Mouse (Mus musculus): ENCODE data around the gene Sco2. TPM values are rescaled to one million over a fixed set of nuclear protein-coding genes. Genes with fewer than 3 reads are reported as not detected.

Sco2 gene
- polyA plus RNA-seq, 1 experiment from 2014 or later, result 9.2 TPM

- DNase-seq (ENCODE audit: low spot score), result peak; percentile 91
These were observed 452 bp downstream of the Sco2 start for GRCm38 (mm10) chr15:89373027-89373761.

DNA sequence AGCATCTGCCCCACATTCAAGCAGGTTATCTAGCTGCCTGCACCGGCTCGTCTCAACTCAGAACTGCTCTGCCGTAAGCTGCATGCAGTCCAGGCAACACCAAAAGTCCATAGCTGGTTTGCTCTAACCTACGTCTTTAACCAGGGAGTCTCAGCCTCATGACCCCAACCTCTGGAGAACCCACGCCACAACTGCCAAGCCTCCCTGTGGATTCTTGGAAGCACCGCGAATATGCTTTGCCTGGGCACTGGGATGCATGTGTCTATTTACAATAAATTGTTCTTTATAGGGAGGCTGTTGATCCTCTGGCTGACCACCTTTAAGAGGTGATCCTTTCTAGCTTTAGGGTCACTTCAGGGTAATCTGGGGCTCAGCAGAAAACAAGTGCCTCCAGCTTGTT, 1.1 kb downstream of the Sco2 start:
- no peak for DNase-seq (ENCODE audit: low spot score)

GRCm38 (mm10) chr15:89372068-89372467, 1.6 kb downstream of the Sco2 start:
- no peak for DNase-seq (ENCODE audit: low spot score)

- no peak for DNase-seq (ENCODE audit: low spot score)
These were observed 8.5 kb downstream of the Sco2 start for GRCm38 (mm10) chr15:89365141-89365551.

- DNase-seq (ENCODE audit: low spot score), result no peak
These were observed 10.6 kb downstream of the Sco2 start for GRCm38 (mm10) chr15:89363051-89363450.

GRCm38 (mm10) chr15:89358784-89359183, 14.9 kb downstream of the Sco2 start:
- no peak for DNase-seq (ENCODE audit: low spot score)

GRCm38 (mm10) chr15:89356372-89356771, 17.3 kb downstream of the Sco2 start:
- peak; percentile 86 for DNase-seq (ENCODE audit: low spot score)

DNA sequence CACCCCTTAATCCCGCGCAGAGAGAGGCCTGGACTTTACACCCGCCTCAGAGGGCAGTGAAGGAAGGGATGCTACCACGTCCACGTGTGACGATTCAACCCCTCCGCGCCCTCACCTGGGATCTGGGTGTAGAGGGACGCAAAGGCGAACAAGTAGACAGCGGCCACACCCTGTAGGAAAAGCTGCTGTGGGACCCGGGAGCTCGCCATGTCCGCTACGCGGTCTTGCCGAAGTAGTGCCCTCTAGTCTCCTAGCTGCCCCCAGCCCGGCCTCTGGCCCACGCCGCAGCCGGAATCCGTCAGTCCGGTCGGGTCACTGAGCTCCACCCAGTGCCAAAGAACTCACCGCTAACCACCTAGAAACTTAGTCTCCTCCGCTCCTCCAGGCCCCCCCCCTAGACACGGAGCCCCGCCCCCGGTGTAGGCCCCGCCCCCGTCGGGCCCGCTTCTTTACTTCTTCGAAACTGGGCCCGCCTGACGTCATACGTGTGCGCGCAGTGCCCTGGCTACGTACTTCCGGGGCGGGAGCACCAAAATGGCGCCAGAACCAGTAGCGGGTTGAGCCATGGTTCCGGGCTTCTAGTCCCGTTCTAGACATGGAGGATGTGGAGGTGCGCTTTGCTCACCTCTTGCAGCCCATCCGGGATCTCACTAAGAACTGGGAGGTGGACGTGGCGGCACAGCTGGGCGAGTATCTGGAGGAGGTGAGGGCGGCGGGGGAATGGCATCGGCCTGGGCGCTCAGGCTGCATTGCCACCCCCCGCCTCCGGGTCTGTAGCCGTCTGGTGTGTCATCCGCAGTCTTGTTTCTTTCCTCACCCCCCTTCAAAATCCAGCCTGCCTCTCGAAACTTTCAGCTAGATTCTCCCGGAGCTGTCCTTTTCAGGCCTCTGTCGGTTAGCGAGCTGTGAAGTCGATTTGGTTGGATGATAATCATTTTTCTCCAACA, 18.1 kb downstream of the Sco2 start, which contains the start of the genes Lmf2 and Ncaph2:
Gene Lmf2 (minus strand): TSS at position 419 of the 947 bp plus-strand sequence.
Gene Ncaph2 (plus strand): TSS at position 479 of the 947 bp plus-strand sequence.
- DNase-seq (ENCODE audit: low spot score), result peak; percentile 98

- peak; percentile 14 for DNase-seq (ENCODE audit: low spot score)
These were observed 19.2 kb downstream of the Sco2 start for GRCm38 (mm10) chr15:89354455-89354854.

- DNase-seq (ENCODE audit: low spot score), result no peak
These were observed 19.8 kb downstream of the Sco2 start for GRCm38 (mm10) chr15:89353837-89354236.

DNA sequence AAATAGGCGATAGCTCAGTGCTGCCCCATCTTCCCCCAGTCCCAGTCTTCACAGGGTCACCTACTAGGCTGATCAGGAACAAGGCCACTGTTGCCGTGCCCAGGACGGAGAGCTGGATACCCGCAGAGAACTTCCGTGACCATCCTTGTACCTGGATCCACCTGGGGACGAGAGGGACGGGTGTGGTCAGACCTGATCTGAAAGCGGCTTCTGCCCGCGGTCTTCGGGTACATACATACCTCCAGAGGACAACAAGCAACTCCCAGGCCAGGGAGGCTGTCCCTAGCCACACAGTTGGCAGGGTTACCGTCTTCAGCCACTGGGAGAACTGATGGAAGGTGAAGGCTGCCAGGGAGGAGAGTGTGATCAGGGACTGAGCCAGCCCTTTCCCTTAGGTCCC, 20.9 kb downstream of the Sco2 start:
- DNase-seq (ENCODE audit: low spot score), result no peak

GRCm38 (mm10) chr15:89352054-89352453, 21.6 kb downstream of the Sco2 start:
- DNase-seq (ENCODE audit: low spot score), result no peak

DNA sequence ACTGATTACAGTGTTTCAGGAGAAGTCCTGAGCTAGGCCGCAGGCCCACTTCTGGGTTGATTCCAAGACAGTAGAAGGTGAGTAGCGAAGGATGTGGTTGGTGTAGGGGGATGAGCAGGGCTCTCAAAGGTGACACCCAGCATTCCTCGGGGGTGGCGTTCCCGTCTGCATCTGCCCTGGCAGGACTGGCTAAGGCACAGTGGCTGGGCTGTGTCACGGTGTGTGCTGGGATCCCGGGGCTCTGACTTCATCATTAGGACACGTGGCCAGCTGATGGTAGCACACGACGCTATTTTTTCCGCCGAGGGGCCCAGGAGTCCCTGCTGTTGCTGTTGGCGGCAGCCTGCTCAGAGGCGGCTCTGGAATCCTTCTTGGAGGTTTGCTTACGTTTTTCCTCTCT, 22.3 kb downstream of the Sco2 start:
- no peak for DNase-seq (ENCODE audit: low spot score)

- no peak for DNase-seq (ENCODE audit: low spot score)
These were observed 23.2 kb downstream of the Sco2 start for GRCm38 (mm10) chr15:89350447-89350846.

- DNase-seq (ENCODE audit: low spot score), result no peak
These were observed 30.3 kb downstream of the Sco2 start for GRCm38 (mm10) chr15:89343325-89343724.

GRCm38 (mm10) chr15:89341678-89342077, 32.0 kb downstream of the Sco2 start:
- DNase-seq (ENCODE audit: low spot score), result peak; percentile 26

DNA sequence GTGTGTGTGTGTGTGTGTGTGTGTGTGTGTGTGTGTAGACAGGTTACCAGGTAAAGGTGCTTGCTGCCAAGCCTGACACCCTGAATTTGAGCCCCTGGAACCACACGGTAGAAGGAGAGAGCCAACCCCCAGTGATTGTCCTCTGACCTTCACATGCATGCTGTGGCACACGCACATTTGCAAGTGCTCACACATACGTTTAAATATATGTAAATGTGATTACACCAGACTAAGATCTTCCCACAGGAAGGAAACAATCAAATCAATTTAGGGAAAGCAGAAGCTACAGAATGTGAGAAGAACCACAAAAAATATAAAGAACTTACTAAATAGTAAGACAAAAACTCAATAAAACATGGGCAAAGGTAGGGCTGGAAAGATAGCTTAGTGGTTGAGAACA, 33.5 kb downstream of the Sco2 start:
- DNase-seq (ENCODE audit: low spot score), result no peak

DNA sequence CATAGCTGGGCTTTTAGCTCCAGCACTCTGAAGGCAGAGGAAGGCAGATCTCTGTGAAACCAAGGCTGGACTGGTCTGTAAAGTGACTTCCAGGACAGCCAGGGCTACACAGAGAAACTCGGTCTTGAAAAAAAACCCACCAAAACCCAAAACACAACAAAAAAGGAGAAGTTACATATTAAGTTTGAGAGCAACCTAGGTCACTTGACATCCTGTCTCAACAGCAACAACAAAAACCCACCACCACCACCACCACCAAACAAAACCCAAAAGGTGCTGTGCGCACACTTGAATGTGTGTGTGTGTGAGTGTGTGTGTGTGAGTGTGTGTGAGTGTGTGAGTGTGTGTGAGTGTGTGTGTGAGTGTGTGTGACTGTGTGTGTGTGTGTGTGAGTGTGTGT, 34.0 kb downstream of the Sco2 start:
- no peak for DNase-seq (ENCODE audit: low spot score)

GRCm38 (mm10) chr15:89336422-89336821, 37.2 kb downstream of the Sco2 start:
- no peak for DNase-seq (ENCODE audit: low spot score)

DNA sequence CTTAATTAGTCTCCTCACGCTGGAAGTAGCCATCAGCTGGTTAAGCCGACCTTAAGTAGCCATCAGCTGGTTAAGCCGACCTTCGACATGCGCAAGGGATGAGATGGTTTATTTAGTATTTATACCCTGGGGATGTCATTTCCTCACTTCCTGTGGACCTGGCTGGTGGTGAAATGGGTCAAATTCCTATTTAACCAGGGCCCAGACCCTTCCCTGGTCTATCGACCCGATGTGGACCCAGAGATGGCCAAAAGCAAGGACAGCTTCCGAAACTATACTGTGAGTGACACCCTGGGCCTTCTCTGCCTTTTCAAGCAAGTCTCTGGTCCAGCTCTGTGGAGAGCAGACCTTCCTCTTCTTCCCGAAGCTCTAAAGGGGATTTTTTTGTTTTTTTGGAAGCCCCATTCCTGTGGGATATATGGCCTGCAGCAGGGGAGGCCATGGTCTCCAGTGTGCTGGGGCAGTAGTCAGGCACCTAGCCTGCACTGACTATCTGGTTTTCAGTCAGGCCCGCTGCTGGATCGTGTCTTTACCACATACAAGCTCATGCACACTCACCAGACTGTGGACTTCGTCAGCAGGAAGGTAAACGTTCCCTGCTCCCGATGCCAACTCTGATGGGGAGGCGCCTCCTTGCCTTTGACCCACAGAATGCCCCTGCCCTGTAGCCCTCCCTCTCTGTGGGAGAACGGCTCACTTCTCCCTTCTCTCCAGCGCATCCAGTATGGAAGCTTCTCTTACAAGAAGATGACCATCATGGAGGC, 38.7 kb downstream of the Sco2 start:
- no peak for DNase-seq (ENCODE audit: low spot score)

DNA sequence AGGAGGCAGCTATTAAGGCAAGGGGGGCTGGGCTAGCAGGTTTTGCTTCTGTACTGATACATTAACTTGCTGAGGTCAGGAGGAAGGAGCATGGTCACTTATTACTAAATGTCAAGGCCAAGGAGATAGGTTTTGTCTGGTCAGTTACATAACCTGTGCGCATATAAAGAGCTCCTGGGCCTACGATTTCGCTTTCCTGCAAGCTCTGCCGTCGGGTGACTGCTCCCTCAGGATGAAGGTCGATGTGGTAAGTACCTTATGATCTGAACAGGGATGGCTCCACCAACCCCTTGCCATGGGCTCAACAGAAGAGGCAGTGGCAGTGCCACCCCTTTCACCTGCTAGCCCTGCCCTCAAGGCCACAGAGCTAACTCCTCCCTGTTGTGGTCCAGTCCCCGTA, 39.4 kb downstream of the Sco2 start, which contains the start of gene Miox:
Gene Miox (plus strand): TSS at position 128 of the 400 bp plus-strand sequence.
- no peak for DNase-seq (ENCODE audit: low spot score)

Measured in thymus, postnatal 0 days (tissue).